Mouse (Mus musculus) B cell, adult 2 months (primary cell): ENCODE measurements around the gene Gm3127.
"Not testable (repeated sequence)": the region's sequence is repeated elsewhere in the genome, so short reads cannot be mapped to it uniquely, and the experiment has no call there.

Experiments used
- DNase-seq, 2 experiments: peaks; one replicate each; pipeline ENCODE4 v3.0.0; 2022

Gm3127 gene

DNA sequence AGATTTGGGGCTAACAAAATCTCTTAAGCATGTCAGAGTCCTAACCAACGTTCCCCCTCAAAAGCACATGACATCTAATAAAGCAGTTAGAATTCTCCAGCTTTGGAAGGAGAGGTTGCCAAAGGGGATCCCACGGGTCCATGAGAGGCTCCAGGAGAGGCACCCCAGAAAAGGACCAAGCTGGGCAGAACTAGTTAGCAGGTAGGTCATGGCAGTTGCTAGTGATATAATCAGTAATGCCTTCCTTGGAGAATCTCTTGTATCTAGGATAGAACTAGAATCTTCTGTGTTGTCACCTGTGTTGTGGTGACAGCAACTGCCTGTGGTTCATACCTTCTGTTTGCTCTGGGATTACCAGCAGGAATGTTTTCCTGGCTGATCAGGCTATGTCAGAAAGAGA is at the start of gene Gm3127:
TSS of gene Gm3127 (plus strand) at position 301 of the 400 bp plus-strand sequence.
- DNase-seq, result not testable (repeated sequence)

GRCm38 (mm10) chr14:4141646-4142045 is 23.2 kb upstream of the Gm3127 start:
- DNase-seq, result not testable (repeated sequence)

DNA sequence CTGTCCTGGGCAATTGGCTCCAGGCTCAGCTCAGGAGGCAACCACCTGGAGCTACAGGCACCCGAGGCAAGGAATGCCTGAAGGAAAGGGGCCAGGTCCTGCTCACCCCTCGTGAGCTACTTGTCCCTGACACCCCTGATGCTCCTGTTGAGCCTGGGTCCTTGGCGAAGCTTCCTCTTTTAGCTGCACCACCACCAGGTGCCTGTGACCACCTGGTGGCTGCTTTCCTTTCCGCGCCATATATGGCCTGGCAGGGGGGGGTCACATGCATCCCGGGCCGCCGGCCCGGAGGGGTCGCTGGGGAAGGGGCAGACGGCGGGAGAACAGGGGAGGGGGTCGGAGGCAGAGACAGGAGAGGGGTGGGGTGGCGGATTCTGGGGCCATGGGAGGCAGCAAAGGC is 17.2 kb downstream of the Gm3127 start:
- not testable (repeated sequence) for DNase-seq

DNA sequence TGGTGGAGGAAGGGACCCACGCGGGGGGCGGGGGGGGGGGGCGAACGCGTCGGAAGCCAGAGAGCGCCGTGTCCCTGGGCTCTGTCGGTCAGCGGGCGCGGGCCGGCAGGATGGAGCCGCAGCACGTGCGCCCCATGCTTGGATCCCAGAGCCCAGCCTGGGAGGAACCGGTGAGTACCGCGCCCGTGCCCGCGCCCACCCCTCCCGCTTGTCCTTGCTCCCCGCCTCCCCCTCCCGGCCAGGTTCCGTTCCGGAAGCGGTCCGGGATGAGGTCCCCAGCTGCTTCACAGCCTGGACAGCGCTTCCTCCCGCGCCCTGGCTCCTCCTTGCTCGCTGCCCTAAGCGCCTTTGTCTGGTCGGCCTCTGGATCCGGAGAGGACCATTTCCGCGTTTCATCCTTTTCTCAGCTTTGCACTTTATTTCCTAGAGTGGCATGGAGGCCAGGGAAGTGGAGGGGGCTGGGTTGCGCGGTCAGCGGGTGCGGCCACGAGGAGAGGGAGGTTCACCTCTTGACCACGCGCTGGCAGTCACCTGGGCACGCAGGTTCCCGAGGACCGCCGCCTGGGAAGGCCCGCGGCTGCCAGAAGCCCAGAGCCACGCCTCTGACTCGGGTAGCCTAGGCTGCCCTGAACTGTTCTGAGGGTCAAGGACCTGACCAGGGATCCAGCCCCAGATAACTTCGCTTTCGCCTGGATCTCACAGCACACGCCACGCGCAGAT is 17.8 kb downstream of the Gm3127 start, which contains the start of gene Gm2974:
TSS of gene Gm2974 (plus strand) at position 86 of the 720 bp plus-strand sequence.
- not testable (repeated sequence) for DNase-seq

- DNase-seq, result not testable (repeated sequence)
Measured at GRCm38 (mm10) chr14:4183375-4183774, 18.5 kb downstream of the Gm3127 start.
